Mouse (Mus musculus): ENCODE data around the gene Oit3. TPM values are rescaled to one million over a fixed set of nuclear protein-coding genes. Genes with fewer than 3 reads are reported as not detected.

Oit3 gene
- total RNA-seq, 2 experiments from 2014 or later, result 0.32 to 1.0 TPM

GRCm38 (mm10) chr10:59377906-59378305 is 63.7 kb downstream of the Oit3 start:
- H3K4me3 ChIP-seq, result no peak overlapping the region
- no peak for TF ChIP-seq CTCF (conservative IDR thresholded peaks at IDR 0.05)
- no peak overlapping the region for H3K27ac ChIP-seq
- no peak for DNase-seq (ENCODE audit: low spot score in 2 of 2)

Other genes with a start within 250 kb of the Oit3 start
- gene Sept10, start 219.9 kb downstream of the Oit3 start, total RNA-seq (2021), result 1 to 10 TPM; 8.0 to 8.7 TPM
- gene Sowahc, start 219.8 kb downstream of the Oit3 start, total RNA-seq (2021), result 1 to 10 TPM; 6.6 to 7.4 TPM
- gene P4ha1, start 118.5 kb downstream of the Oit3 start, total RNA-seq (2021), result 10 to 100 TPM; 41.9 to 48.9 TPM
- 10 to 100 TPM; 28.5 to 38.1 TPM for gene Gm10273, start 46.1 kb downstream of the Oit3 start, total RNA-seq (2021)
- gene Pla2g12b, start 38.1 kb downstream of the Oit3 start, total RNA-seq (2021), result not detected
- not detected for gene Gm10322, start 174.3 kb upstream of the Oit3 start, total RNA-seq (2021)
- 10 to 100 TPM; 53.8 to 54.8 TPM for gene Mcu, start 174.9 kb upstream of the Oit3 start, total RNA-seq (2021)